In the genomic region with DNA sequence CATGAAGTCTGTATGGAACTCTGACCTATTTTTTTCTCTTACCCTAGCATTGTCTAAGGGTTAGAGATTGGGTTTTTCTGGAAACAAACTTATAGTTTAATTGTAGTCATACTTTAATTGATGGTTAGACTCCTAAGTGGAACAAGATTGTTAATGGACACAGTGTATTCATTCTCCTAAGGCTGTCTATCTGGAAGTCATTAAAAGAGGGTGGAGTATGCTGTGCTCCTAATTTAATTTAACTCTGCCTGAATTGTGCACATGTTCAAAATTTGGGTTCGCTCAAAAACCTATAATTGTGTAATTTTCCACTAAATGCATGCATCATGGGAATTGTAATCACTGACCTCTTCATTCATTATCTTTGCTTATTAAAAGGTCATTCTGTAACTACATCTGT, we compare ENCODE assay signal across 28 mouse cellular contexts.
"Had no signal": no experiment of that assay in that cellular context is flagged by ENCODE, and none has a peak within 500 bp of the region (broad histone marks: within the 10 kb centered on the region; RNA-seq: fewer than 3 reads in every experiment).

No protein-coding gene starts in this region.

- H3K27ac ChIP-seq: heart, adult 2 months; heart, embryonic 13.5 days; heart, embryonic 15.5 days; hindbrain, embryonic 10.5 days; hindbrain, embryonic 12.5 days; hindbrain, embryonic 14.5 days; intestine, embryonic 15.5 days; layer of hippocampus, adult 2 months; left cerebral cortex, adult 2 months; limb, embryonic 13.5 days; limb, embryonic 15.5 days; liver, embryonic 12.5 days; liver, embryonic 14.5 days had no signal

- H3K9me3 ChIP-seq: heart, embryonic 13.5 days; heart, embryonic 15.5 days; hindbrain, embryonic 10.5 days; hindbrain, embryonic 12.5 days; intestine, embryonic 15.5 days; limb, embryonic 13.5 days; limb, embryonic 15.5 days; liver, embryonic 12.5 days had no signal

- DNase-seq: gastrocnemius, adult 2 months; gastrocnemius, postnatal 14 days; gastrocnemius, postnatal 36 days; heart, adult 11 months; heart, adult 2 months; heart, postnatal 4 days; kidney, adult 18-20 months; kidney, adult 8-10 months; kidney, postnatal 10 days; kidney, postnatal 25 days; kidney, postnatal 4 days; left cerebral cortex, postnatal 4 days had no signal

- ATAC-seq: hindbrain, embryonic 16.5 days; inflammation-experienced regulatory T-cells, adult 6 months; intestine, embryonic 15.5 days; intestine, postnatal 0 days; liver, embryonic 12.5 days had no signal

- H3K4me2 ChIP-seq: heart, embryonic 11.5 days; heart, embryonic 13.5 days; heart, embryonic 15.5 days; hindbrain, embryonic 12.5 days; hindbrain, embryonic 14.5 days; intestine, embryonic 15.5 days; limb, embryonic 13.5 days; limb, embryonic 15.5 days; liver, embryonic 12.5 days had no signal

- H3K4me3 ChIP-seq: gastrocnemius, adult 2 months; heart, adult 2 months; heart, embryonic 13.5 days; heart, embryonic 15.5 days; hindbrain, embryonic 10.5 days; hindbrain, embryonic 12.5 days; intestine, embryonic 15.5 days; layer of hippocampus, adult 2 months; left cerebral cortex, adult 2 months; limb, embryonic 13.5 days; limb, embryonic 15.5 days; liver, embryonic 12.5 days had no signal

- H3K9ac ChIP-seq: heart, embryonic 13.5 days; heart, embryonic 15.5 days; hindbrain, embryonic 12.5 days; hindbrain, embryonic 14.5 days; intestine, embryonic 15.5 days; limb, embryonic 13.5 days; limb, embryonic 15.5 days; liver, embryonic 12.5 days; liver, embryonic 14.5 days had no signal

- H3K27me3 ChIP-seq: hindbrain, embryonic 12.5 days had no signal
